Mouse (Mus musculus): ENCODE measurements around the gene Slc51a. TPM values are rescaled to one million over a fixed set of nuclear protein-coding genes. Genes with fewer than 3 reads are reported as not detected.
"Not testable (repeated sequence)": the region's sequence is repeated elsewhere in the genome, so short reads cannot be mapped to it uniquely, and the experiment has no call there.

The Slc51a gene
- polyA plus RNA-seq, 1 experiment from 2014 or later, result 0.39 TPM

- H3K9me3 ChIP-seq, result no peaks in the 10 kb centered on the region
- no peak overlapping the region for H3K9ac ChIP-seq
- H3K27me3 ChIP-seq, result no peaks in the 10 kb centered on the region
- WGBS, result 17% methylated on average over 9 of the region's 9 CpGs
- no peak overlapping the region for H3K4me2 ChIP-seq
- no peak overlapping the region for H3K4me3 ChIP-seq
- H3K36me3 ChIP-seq, result no peaks in the 10 kb centered on the region
- H3K4me1 ChIP-seq, result peaks cover 37% of the 10 kb centered on the region
- H3K27ac ChIP-seq, result no peak overlapping the region
- no peak for ATAC-seq (ENCODE audit: borderline replicate concordance, extremely low read depth, low FRiP score, low TSS enrichment)
Measured at GRCm38 (mm10) chr16:32507407-32507806, 19.7 kb upstream of the Slc51a start.

GRCm38 (mm10) chr16:32506868-32507267, 19.2 kb upstream of the Slc51a start:
- H3K27me3 ChIP-seq, result no peaks in the 10 kb centered on the region
- H3K4me2 ChIP-seq, result no peak overlapping the region
- H3K27ac ChIP-seq, result no peak overlapping the region
- no peak for ATAC-seq (ENCODE audit: borderline replicate concordance, extremely low read depth, low FRiP score, low TSS enrichment)
- no peaks in the 10 kb centered on the region for H3K9me3 ChIP-seq
- 71% methylated on average over 7 of the region's 7 CpGs for WGBS
- peaks cover 32% of the 10 kb centered on the region for H3K4me1 ChIP-seq
- H3K9ac ChIP-seq, result no peak overlapping the region
- no peaks in the 10 kb centered on the region for H3K36me3 ChIP-seq
- H3K4me3 ChIP-seq, result no peak overlapping the region

GRCm38 (mm10) chr16:32506298-32506697, 18.6 kb upstream of the Slc51a start:
- H3K27me3 ChIP-seq, result no peaks in the 10 kb centered on the region
- H3K27ac ChIP-seq, result no peak overlapping the region
- no peaks in the 10 kb centered on the region for H3K36me3 ChIP-seq
- peaks cover 26% of the 10 kb centered on the region for H3K4me1 ChIP-seq
- no peaks in the 10 kb centered on the region for H3K9me3 ChIP-seq
- ATAC-seq (ENCODE audit: borderline replicate concordance, extremely low read depth, low FRiP score, low TSS enrichment), result no peak
- WGBS, result 72% methylated on average over 8 of the region's 8 CpGs
- no peak overlapping the region for H3K4me2 ChIP-seq
- no peak overlapping the region for H3K9ac ChIP-seq
- no peak overlapping the region for H3K4me3 ChIP-seq

GRCm38 (mm10) chr16:32503633-32504032, 16.0 kb upstream of the Slc51a start:
- Histone ChIP-seq H3K27ac (no peak overlapping the region), H3K27me3 (0 out of 2 replicates have a peak, but pooled peaks cover 4% of the 10 kb centered on the region), H3K4me1 (0 out of 2 replicates have a peak, but pooled peaks cover 7% of the 10 kb centered on the region), H3K36me3 (no peaks in the 10 kb centered on the region), H3K9ac (no peak overlapping the region), H3K4me2 (no peak overlapping the region), H3K4me3 (no peak overlapping the region), H3K9me3 (no peaks in the 10 kb centered on the region)
- no peak for ATAC-seq (ENCODE audit: borderline replicate concordance, extremely low read depth, low FRiP score, low TSS enrichment)
- WGBS, result 64% methylated on average over 6 of the region's 6 CpGs

- no peak overlapping the region for H3K4me2 ChIP-seq
- no peak overlapping the region for H3K4me3 ChIP-seq
- H3K9me3 ChIP-seq, result no peaks in the 10 kb centered on the region
- H3K36me3 ChIP-seq, result no peaks in the 10 kb centered on the region
- ATAC-seq (ENCODE audit: borderline replicate concordance, extremely low read depth, low FRiP score, low TSS enrichment), result no peak
- 0 out of 2 replicates have a peak, but pooled peaks cover 3% of the 10 kb centered on the region for H3K4me1 ChIP-seq
- 80% methylated on average over 12 of the region's 12 CpGs for WGBS
- no peak overlapping the region for H3K27ac ChIP-seq
- no peak overlapping the region for H3K9ac ChIP-seq
- 0 out of 2 replicates have a peak, but pooled peaks cover 4% of the 10 kb centered on the region for H3K27me3 ChIP-seq
Measured at GRCm38 (mm10) chr16:32502621-32503335, 15.1 kb upstream of the Slc51a start.

GRCm38 (mm10) chr16:32501459-32501858, 13.8 kb upstream of the Slc51a start:
- 0 out of 2 replicates have a peak, but pooled peaks cover 4% of the 10 kb centered on the region for H3K27me3 ChIP-seq
- H3K4me2 ChIP-seq, result no peak overlapping the region
- H3K36me3 ChIP-seq, result no peaks in the 10 kb centered on the region
- H3K9me3 ChIP-seq, result no peaks in the 10 kb centered on the region
- no peak overlapping the region for H3K4me3 ChIP-seq
- H3K9ac ChIP-seq, result no peak overlapping the region
- H3K4me1 ChIP-seq, result no peaks in the 10 kb centered on the region
- WGBS, result 63% methylated on average over 7 of the region's 7 CpGs
- ATAC-seq (ENCODE audit: borderline replicate concordance, extremely low read depth, low FRiP score, low TSS enrichment), result no peak
- no peak overlapping the region for H3K27ac ChIP-seq

- Histone ChIP-seq H3K4me3 (peak overlapping the region; percentile 35), H3K4me2 (peak overlapping the region; percentile 73), H3K36me3 (no peaks in the 10 kb centered on the region), H3K27ac (no peak overlapping the region), H3K9me3 (no peaks in the 10 kb centered on the region), H3K9ac (peak overlapping the region; percentile 48; the same call in 1 of the 2 replicates), H3K27me3 (0 out of 2 replicates have a peak, but pooled peaks cover 4% of the 10 kb centered on the region), H3K4me1 (no peaks in the 10 kb centered on the region)
- ATAC-seq (ENCODE audit: borderline replicate concordance, extremely low read depth, low FRiP score, low TSS enrichment), result peak; percentile 87
- WGBS, result 6% methylated on average over 22 of the region's 22 CpGs
Measured at GRCm38 (mm10) chr16:32499430-32500037, 11.9 kb upstream of the Slc51a start.

- Histone ChIP-seq H3K9me3 (no peaks in the 10 kb centered on the region), H3K27ac (no peak overlapping the region), H3K27me3 (0 out of 2 replicates have a peak, but pooled peaks cover 4% of the 10 kb centered on the region), H3K4me3 (no peak overlapping the region), H3K9ac (no peak overlapping the region), H3K4me2 (peak overlapping the region; percentile 73; the same call in 1 of the 2 replicates), H3K4me1 (no peaks in the 10 kb centered on the region), H3K36me3 (no peaks in the 10 kb centered on the region)
- ATAC-seq (ENCODE audit: borderline replicate concordance, extremely low read depth, low FRiP score, low TSS enrichment), result no peak
- 54% methylated on average over 13 of the region's 13 CpGs for WGBS
Measured at GRCm38 (mm10) chr16:32498996-32499395, 11.3 kb upstream of the Slc51a start.

- Histone ChIP-seq H3K36me3 (no peaks in the 10 kb centered on the region), H3K27ac (no peak within 1 kb of the TSS), H3K4me3 (no peak within 1 kb of the TSS), H3K4me1 (no peaks in the 10 kb centered on the region), H3K27me3 (0 out of 2 replicates have a peak, but pooled peaks cover 4% of the 10 kb centered on the region), H3K9ac (no peak within 1 kb of the TSS), H3K4me2 (no peak within 1 kb of the TSS), H3K9me3 (no peaks in the 10 kb centered on the region)
- 59% methylated on average over 3 of the region's 3 CpGs for WGBS
- ATAC-seq (ENCODE audit: borderline replicate concordance, extremely low read depth, low FRiP score, low TSS enrichment), result no peak
Measured at GRCm38 (mm10) chr16:32495965-32496364, 8.3 kb upstream of the Slc51a start, which contains the start of gene Zdhhc19. Zdhhc19 (plus strand) TSS chr16:32496265.

- 53% methylated on average over 6 of the region's 6 CpGs for WGBS
- H3K9ac ChIP-seq, result not testable (repeated sequence)
Measured at GRCm38 (mm10) chr16:32494371-32494770, 6.7 kb upstream of the Slc51a start.

GRCm38 (mm10) chr16:32488939-32489338, 1.3 kb upstream of the Slc51a start:
- 84% methylated on average over 3 of the region's 3 CpGs for WGBS
- no peak overlapping the region for H3K4me2 ChIP-seq

More at GRCm38 (mm10) chr16:32494371-32494770, 6.7 kb upstream of the Slc51a start:
- H3K9me3 ChIP-seq; H3K4me1 ChIP-seq; H3K27ac ChIP-seq; H3K36me3 ChIP-seq; H3K27me3 ChIP-seq; H3K4me2 ChIP-seq; ATAC-seq (ENCODE audit: borderline replicate concordance, extremely low read depth, low FRiP score, low TSS enrichment); H3K4me3 ChIP-seq: not testable (repeated sequence)

GRCm38 (mm10) chr16:32486046-32486445, 1.6 kb downstream of the Slc51a start:
- 76% methylated on average over 6 of the region's 6 CpGs for WGBS
- Histone ChIP-seq H3K36me3 (no peaks in the 10 kb centered on the region), H3K9me3 (no peaks in the 10 kb centered on the region), H3K27ac (no peak overlapping the region), H3K27me3 (no peaks in the 10 kb centered on the region), H3K4me3 (no peak overlapping the region), H3K9ac (no peak overlapping the region), H3K4me2 (no peak overlapping the region), H3K4me1 (0 out of 2 replicates have a peak, but pooled peaks cover 12% of the 10 kb centered on the region)
- ATAC-seq (ENCODE audit: borderline replicate concordance, extremely low read depth, low FRiP score, low TSS enrichment), result no peak

More at GRCm38 (mm10) chr16:32488939-32489338, 1.3 kb upstream of the Slc51a start:
- no peak overlapping the region for H3K27ac ChIP-seq
- H3K27me3 ChIP-seq, result no peaks in the 10 kb centered on the region
- ATAC-seq (ENCODE audit: borderline replicate concordance, extremely low read depth, low FRiP score, low TSS enrichment), result no peak
- no peak overlapping the region for H3K4me3 ChIP-seq
- no peak overlapping the region for H3K9ac ChIP-seq
- no peaks in the 10 kb centered on the region for H3K9me3 ChIP-seq
- 0 out of 2 replicates have a peak, but pooled peaks cover 12% of the 10 kb centered on the region for H3K4me1 ChIP-seq
- no peaks in the 10 kb centered on the region for H3K36me3 ChIP-seq
